Mouse (Mus musculus) left cerebral cortex, adult 2 months (tissue): ENCODE data around the gene Pde2a. TPM values are rescaled to one million over a fixed set of nuclear protein-coding genes. Genes with fewer than 3 reads are reported as not detected.
A peak's percentile ranks its signal among the peaks of the same experiment; 100 is the strongest.

Experiments
- DNase-seq, 2 experiments: peaks; one replicate each; pipeline ENCODE4 v3.0.0; 2021 to 2022; ENCODE audit warnings: low spot score in 2 of 2, mixed read lengths in 1 of 2; ENCODE audit errors: extremely low spot score in 1 of 2
- H3K27ac ChIP-seq: fragments of 200-600 bp; 2 replicates; pipeline ENCODE4 v1.8.1; 2022
- H3K4me3 ChIP-seq: fragments of 200-600 bp; 2 replicates; pipeline ENCODE4 v1.8.1; 2022
- CTCF ChIP-seq: fragments of 200-600 bp; IDR thresholded peaks from 2 replicates; pipeline ENCODE4 v1.8.1; 2022; ENCODE audit warnings: antibody characterized with exemption, mild to moderate bottlenecking, moderate library complexity
- intact Hi-C: fragments of 180-260 bp; cut with DNase I; formaldehyde crosslinking; loops from one replicate; pipeline ENCODE4 v1.15.1; 2025
- total RNA-seq, 2 experiments: library from RNA; stranded (reverse); gene quantifications; 2 replicates each; pipeline ENCODE4 v1.2.3; 2021

The Pde2a gene
- total RNA-seq, 2 experiments from 2014 or later, result 372 to 375 TPM

GRCm38 (mm10) chr7:101504507-101504906, 83.0 kb downstream of the Pde2a start:
- intact Hi-C loops, result no loop called here
- Histone ChIP-seq H3K4me3 (no peak overlapping the region), H3K27ac (peak overlapping the region; percentile 57)
- TF ChIP-seq CTCF, result no peak
- DNase-seq, result no peak

GRCm38 (mm10) chr7:101509212-101509611, 87.7 kb downstream of the Pde2a start:
- H3K4me3 ChIP-seq, result no peak overlapping the region
- DNase-seq, result no peak
- intact Hi-C loops, result no loop called here
- peak overlapping the region; percentile 73 for H3K27ac ChIP-seq
- no peak for TF ChIP-seq CTCF

GRCm38 (mm10) chr7:101513655-101514054, 92.2 kb downstream of the Pde2a start:
- intact Hi-C loops, result no loop called here

GRCm38 (mm10) chr7:101514768-101515167, 93.3 kb downstream of the Pde2a start:
- DNase-seq, result no peak
- TF ChIP-seq CTCF, result no peak
- Histone ChIP-seq H3K4me3 (no peak overlapping the region), H3K27ac (peak overlapping the region; percentile 81)
- intact Hi-C loops, result no loop called here

More at GRCm38 (mm10) chr7:101513655-101514054, 92.2 kb downstream of the Pde2a start:
- H3K4me3 ChIP-seq, result no peak overlapping the region
- no peak for DNase-seq
- TF ChIP-seq CTCF, result no peak; the same call in 1 of the 2 replicates
- H3K27ac ChIP-seq, result peak overlapping the region; percentile 81

- DNase-seq, result no peak
- Histone ChIP-seq H3K4me3 (no peak overlapping the region), H3K27ac (peak overlapping the region; percentile 81)
- TF ChIP-seq CTCF, result no peak
- intact Hi-C loops, result no loop called here
These were observed 93.8 kb downstream of the Pde2a start for GRCm38 (mm10) chr7:101515295-101515694.

- Histone ChIP-seq H3K27ac (peak overlapping the region; percentile 81; the same call in 1 of the 2 replicates), H3K4me3 (no peak overlapping the region)
- peak; percentile 47 for TF ChIP-seq CTCF
- intact Hi-C loops, result no loop called here
- no peak for DNase-seq
These were observed 95.0 kb downstream of the Pde2a start for GRCm38 (mm10) chr7:101516460-101516859.

GRCm38 (mm10) chr7:101521696-101522095, 100.2 kb downstream of the Pde2a start:
- intact Hi-C loops, result no loop called here
- H3K27ac ChIP-seq, result no peak overlapping the region

GRCm38 (mm10) chr7:101523205-101523604, 101.7 kb downstream of the Pde2a start:
- intact Hi-C loops, result no loop called here

More at GRCm38 (mm10) chr7:101521696-101522095, 100.2 kb downstream of the Pde2a start:
- DNase-seq, result no peak
- TF ChIP-seq CTCF, result no peak
- no peak overlapping the region for H3K4me3 ChIP-seq

GRCm38 (mm10) chr7:101526484-101526883, 105.0 kb downstream of the Pde2a start:
- intact Hi-C loops, result no loop called here
- Histone ChIP-seq H3K4me3 (no peak overlapping the region), H3K27ac (no peak overlapping the region)
- DNase-seq, result no peak
- TF ChIP-seq CTCF, result no peak

More at GRCm38 (mm10) chr7:101523205-101523604, 101.7 kb downstream of the Pde2a start:
- TF ChIP-seq CTCF, result no peak
- DNase-seq, result no peak
- no peak overlapping the region for H3K27ac ChIP-seq
- no peak overlapping the region for H3K4me3 ChIP-seq

GRCm38 (mm10) chr7:101534428-101534827, 112.9 kb downstream of the Pde2a start:
- H3K4me3 ChIP-seq, result no peak overlapping the region
- no peak for TF ChIP-seq CTCF
- intact Hi-C loops, result no loop called here
- H3K27ac ChIP-seq, result no peak overlapping the region
- DNase-seq, result no peak

GRCm38 (mm10) chr7:101535102-101535501, 113.6 kb downstream of the Pde2a start:
- TF ChIP-seq CTCF, result no peak
- intact Hi-C loops, result no loop called here
- no peak overlapping the region for H3K4me3 ChIP-seq
- peak overlapping the region; percentile 60 for H3K27ac ChIP-seq
- DNase-seq, result no peak

- no peak overlapping the region for H3K4me3 ChIP-seq
- no peak for TF ChIP-seq CTCF
- intact Hi-C loops, result no loop called here
- H3K27ac ChIP-seq, result peak overlapping the region; percentile 44
- DNase-seq, result no peak
These were observed 114.0 kb downstream of the Pde2a start for GRCm38 (mm10) chr7:101535517-101535916.

- TF ChIP-seq CTCF, result no peak
- Histone ChIP-seq H3K4me3 (no peak overlapping the region), H3K27ac (peak overlapping the region; percentile 80)
- intact Hi-C loops, result no loop called here
- DNase-seq, result peak in 1 of 2 experiments; percentile 35
These were observed 116.0 kb downstream of the Pde2a start for GRCm38 (mm10) chr7:101537541-101537940.
